Mouse (Mus musculus) urinary bladder, postnatal 25 days (tissue): ENCODE measurements around the gene Car5a.

Source experiments
- DNase-seq: peaks from one replicate; pipeline ENCODE4 v3.0.0; 2022; ENCODE audit warnings: low spot score

Gene Car5a

DNA sequence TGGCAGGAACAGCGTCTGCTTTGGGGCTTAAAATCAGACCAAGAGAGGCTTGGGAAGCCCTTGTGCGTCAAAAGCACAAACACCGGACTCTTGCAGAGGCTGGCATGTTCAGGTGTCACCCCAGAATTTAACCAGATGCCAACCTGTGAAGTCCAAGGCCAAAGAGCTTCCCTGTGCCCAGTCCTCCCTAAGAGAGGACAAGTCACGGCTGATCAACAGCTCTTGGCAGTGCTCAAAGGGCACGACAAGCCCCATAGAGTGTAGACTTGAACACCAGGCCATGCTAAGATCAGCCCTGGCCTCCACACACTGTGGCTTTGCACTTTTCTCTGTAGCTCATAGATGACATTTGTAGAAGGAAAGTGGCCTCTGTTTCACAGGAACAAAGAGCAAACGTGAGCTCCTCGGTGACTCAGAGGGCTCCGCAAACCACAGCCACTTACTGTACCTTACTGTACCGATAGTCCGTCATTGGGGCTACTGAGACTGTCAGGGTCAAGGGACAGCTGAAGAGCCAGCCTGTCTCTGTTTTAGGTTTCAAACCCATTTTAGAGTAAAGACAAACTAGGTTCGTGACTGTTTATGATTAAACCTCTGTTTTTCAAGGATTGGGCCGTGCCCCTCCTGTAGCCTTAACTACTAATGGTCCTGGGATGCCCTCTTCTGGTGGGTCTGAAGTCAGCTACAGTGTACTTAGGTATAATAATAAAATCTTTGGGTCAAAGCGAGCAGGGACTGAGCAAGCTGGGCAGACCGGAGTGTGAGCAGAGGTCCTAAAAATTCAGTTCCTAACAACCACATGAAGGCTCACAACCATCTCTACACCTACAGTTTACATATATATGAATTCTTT, 11.8 kb downstream of the Car5a start:
- DNase-seq: no peak

DNA sequence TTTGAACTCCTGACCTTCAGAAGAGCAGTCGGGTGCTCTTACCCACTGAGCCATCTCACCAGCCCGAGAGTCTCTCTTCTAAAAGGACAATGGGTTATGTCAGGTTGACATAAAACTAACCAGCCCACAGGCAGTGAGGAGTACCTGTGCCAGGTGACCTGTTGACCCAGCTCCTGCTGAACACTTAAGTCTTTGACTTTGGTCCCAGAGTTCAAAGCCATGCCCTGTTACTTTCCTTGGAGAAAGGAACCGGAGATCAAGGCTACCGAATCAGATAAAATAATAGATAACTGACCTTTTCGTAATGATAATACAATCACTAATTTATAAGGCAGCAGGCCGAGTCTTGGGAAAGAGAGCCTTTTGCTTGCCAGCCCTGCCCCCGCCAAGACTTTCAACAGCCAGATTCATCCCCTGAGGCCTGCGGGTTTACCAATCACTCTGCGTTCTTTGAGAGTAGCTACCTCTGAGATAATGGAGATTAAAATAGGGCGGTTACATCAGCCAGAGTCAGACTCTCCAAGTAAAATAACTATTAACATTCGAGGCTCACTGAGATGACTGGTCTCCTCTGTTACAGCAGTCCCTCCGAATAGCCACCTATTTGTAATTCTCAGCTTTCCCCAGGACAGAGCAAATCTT, 12.6 kb downstream of the Car5a start:
- DNase-seq: no peak

DNA sequence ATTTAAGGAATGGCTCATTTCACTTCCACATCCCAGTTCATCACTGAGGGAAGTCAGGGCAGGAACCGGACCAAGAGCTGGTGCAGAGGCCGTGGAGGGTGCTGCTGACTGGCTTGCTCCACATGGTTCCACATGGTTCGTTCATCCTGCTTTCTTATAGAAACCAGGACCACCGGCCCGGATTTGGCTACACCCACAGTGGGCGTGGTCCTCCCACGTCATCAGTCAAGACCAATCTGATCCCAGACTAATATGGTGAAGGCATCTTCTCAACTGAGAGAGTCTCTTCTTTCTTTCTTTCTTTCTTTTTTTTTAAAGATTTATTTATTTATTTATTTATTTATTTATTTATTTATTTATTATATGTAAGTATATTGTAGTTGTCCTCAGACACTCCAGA, 13.1 kb downstream of the Car5a start:
- no peak for DNase-seq

DNA sequence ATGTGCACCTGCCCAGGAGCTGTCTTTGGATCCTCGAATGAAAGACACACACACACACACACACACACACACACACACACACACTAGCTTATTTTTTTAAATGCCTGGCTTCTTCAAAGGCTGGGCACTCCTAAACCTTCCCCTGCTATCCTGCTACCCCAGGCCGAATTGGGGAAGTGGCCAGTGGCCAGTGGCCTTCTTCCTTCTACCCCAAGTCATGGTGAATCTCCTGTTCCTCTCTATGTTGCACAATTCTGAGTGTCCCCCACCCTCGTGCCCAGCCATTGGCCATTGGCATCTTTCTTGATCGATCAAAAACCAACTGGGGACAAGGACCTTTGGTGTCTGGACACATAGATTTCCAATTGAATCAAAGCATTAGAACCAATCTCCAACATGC, 14.7 kb downstream of the Car5a start:
- DNase-seq: no peak

DNA sequence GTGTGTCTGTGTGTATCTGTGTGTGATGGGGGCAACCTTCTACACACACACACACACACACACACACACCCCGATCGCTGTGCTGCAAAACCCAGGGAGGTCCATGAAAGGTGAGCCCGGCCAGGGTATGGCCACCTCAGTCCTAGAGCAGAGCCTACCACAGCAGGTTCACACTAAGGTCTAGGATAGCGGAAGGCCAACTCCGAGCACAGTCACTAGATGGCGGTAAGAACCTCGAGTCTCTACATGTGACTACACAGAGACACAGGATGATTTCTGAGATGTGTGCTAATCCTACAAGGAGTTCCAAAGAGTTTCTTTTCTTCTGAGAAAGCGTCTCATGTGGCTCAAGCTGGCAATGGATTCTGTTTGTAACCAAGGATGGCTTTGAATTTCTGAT, 17.4 kb downstream of the Car5a start:
- DNase-seq: peak; percentile 41

DNA sequence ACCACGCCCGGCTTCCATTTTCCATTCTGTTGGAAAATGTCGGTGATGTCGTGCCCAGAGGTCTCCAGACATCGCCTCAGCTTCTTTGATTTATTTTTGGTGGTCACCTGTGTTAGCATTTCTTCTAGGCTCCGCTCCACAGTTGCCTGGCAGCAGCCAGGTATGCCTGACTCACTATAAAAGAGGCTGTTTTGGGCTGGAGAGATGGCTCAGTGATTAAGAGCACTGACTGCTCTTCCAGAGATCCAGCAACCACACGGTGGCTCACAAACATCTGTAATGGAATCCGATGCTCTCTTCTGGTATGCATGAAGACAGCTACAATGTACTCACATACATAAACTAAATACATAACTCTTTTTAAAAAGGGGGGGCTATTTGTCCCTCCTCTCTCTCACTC, 18.4 kb downstream of the Car5a start:
- DNase-seq: no peak

DNA sequence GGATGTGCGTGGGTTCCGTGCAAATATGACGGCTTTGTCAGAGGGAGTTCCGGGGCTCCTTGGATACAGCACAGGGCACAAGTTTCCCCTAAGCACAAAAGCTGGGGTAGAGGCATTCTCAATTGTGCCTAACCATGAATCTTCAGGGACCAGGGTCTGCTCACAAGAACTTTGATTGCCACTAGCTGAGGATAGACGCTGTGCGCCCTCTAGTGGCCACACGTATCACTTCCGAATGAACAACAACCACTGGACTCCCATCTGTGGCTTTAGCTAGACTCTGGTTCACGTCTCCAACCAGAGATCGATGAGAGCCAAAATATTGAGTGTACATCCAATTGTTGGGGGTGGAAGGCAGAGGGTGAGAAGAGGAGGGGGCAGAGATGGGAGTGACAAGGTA, 19.1 kb downstream of the Car5a start:
- peak; percentile 76 for DNase-seq

DNA sequence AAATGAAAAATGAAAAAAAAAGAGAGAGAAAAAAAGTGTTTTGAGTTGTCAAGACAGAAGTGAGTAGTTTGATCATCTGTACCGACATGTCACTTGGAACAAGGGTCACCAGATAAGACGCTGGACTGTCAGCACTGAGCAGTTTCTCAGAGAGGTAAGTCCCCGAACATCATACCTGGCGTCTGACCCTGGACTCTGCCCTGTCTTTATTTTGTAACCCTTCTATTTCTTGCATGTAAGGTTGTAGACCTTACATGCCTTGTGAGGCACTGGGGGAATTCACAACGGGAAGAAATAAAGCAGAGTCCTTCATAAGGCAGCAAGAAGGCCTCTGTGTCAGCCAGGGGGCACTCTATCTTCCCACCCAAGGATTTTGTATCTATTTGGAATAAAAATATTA, 20.0 kb downstream of the Car5a start:
- no peak for DNase-seq

DNA sequence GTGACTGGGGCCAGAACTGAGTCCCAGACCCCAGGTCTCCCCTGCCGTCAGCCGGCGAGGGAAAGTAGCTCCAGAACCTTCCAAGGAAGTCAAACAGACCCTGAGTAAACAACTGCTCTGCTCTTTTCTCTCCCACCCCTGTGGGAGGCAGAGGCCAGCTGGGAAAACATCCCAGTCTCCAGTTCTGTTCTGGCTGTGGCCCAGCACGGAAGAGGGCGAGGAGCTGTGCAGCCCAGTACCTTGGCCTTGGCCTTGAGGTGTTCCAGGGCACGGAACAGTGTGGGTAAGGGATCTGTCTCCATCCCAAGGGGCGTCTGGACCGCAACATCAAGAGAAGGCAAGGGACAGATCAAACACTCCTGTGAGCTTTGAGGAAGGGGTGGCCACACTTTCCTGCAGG, 22.6 kb downstream of the Car5a start:
- DNase-seq: no peak

DNA sequence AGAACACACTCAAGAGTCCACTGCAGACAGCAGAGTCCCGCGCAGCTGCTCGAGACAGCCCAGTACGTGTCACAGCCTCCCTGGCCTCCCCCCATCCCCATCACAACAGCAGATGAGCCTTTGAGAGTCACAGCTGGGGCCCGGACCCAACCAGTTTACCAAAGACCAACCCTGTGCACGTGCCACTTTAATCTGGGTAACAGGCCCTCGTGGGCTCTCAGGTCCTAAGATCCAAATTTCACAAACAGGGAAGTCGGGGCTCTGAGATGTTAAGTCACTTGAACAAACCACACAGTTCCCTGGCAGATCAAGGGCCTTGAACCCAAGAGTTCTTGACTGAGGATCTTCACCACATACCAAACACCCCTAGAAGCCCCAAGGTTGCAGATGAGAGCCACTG, 23.1 kb downstream of the Car5a start:
- no peak for DNase-seq

DNA sequence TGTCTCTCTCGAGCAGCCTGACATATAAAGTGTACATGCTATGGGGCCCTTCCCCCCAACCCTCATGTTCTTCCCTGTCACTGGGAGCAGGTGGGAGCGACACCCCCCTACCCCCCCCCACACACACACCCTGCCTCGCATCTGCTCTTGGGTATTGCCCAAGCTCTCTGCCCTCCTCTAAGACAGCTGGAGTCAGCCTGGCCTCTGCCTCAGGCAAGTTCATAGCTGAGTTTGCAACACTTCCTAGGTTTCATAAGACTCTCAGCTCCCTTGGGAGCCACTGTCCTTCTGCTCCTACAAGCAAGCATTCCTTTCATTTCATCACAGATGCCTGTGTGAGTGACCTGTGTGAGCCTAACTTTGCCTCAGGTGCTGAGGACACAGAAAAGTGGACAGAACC, 25.0 kb downstream of the Car5a start:
- no peak for DNase-seq

DNA sequence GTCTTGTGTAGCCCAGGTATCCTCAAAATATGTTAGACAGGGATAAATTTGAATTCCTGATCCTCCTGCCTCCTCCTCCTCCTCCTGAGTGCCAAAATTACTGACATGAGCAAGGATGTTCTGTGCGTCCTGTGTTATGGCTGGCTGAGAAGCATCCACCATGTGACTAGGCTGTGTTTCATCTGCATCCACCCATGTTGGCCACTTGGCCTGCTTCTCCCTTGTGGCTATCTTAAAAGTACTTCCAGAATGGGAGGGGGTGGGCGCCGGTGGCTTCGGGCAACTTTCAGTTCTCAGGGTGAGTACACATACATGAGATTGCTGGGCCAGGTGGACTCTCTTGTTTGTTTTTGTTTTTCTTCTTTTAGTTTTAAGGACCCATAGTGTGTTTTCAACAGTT, 25.5 kb downstream of the Car5a start:
- DNase-seq: no peak

DNA sequence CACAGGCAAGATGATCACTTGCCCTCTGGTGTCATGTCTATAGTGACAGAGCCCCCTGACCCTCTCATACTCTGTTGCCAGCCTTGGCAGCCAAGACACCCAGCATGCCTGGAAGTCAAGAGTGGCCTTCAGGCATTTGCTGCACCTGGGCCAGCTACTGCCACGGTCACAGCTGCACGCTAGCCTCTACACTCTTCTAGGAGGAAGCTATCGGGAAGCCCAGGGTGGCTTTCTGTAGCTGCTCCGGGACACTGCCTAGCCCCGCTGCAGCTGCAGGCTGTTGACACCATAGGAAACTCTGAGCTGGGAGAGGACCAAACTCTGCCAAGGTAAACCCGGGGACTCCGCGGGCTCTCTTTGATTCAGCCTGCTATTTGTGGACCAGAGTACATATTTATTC, 31.3 kb downstream of the Car5a start:
- DNase-seq: no peak

DNA sequence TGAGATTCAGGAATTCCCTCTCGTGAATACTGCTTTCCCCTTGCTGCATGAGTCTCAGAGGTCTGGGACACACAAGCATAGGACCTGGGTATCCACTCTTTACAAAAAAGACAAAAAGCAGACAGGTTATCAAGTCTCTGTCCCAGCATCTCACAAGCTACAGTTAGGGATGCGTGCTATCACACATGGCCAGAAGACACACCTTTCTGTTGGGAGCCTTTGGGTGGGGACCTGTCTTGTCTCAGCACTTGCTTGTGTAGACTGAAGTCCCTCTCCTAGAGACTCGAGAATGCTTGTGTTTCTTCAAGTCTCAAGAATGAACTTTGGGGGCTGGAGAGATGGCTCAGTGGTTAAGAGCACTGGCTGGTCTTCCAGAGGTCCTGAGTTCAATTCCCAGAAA, 31.9 kb downstream of the Car5a start:
- no peak for DNase-seq

DNA sequence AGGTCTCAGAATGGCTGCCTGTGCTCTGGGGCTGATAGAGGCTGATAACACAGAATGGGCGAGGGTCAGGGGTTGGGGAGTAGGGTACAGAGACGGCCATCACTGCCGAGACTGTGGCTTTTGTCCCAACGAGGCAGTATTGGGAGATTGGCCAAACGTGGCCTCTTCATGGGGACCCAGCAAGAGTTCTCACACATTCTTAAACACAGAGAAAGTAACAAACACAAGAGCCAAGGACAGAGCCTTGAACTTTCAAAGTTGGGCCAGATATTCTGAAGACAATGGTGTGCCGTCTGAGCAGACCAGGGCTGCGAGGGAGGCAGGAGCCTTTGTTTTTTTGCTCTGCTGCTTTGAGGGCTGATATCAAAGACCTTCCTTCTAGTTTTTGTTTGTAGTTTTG, 32.7 kb downstream of the Car5a start:
- no peak for DNase-seq

DNA sequence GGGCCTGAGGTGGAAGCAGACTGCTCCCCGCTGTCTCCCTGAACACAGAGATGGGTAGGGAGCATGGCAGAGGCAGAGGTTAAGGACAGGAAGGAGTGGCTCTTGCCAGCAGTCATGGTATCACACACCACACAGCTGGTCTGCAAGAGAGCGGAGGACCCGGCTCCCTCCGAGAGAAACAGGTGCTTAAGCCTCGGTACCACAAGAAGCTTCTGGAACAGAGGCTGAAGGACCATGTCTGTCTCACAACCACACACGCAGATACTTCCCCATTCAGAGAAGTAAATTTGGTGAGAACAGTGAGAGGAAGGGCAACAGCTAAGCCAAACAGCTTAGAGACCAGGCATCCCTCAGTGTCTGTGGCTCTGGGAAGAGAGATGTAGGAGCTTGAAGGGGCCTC, 33.3 kb downstream of the Car5a start:
- no peak for DNase-seq

DNA sequence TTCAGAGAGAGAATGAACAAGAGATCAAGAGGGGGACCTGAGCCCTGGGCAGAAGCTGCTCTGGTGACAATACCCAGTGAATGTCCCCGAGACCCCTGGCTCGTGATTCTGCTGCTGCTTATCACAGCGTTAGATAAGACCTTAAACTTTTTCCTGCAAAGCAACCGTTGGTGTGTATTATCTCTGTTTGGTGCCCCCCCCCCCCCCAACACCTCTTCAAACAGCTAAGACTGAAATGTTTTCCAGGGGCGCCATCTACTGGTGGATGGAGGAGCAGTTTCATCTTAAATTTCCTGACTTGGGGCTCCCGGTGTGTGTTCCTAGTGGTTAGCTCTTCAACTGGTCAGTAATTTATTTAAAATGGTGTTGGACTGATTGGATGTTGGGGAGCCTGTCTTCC, 35.0 kb downstream of the Car5a start:
- DNase-seq: peak; percentile 75

DNA sequence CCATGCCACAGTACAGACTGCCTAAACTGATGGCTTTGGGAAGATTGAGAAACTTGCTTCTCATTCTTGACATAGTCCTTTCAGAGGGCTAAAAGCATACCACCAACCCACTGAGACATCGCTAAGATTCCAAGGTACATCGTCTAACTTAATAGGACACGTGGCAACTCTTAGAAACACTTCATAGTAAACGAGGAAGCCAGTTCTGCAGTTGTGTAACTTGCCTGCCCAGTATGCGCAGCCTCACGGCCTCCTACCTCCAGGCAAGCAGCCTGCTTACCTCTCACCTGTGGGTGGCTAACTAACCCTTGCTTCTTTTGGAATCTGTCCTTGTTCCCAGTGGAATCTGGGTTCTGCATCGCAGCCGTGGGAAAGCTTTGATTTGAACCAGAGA, 35.6 kb downstream of the Car5a start:
- no peak for DNase-seq

DNA sequence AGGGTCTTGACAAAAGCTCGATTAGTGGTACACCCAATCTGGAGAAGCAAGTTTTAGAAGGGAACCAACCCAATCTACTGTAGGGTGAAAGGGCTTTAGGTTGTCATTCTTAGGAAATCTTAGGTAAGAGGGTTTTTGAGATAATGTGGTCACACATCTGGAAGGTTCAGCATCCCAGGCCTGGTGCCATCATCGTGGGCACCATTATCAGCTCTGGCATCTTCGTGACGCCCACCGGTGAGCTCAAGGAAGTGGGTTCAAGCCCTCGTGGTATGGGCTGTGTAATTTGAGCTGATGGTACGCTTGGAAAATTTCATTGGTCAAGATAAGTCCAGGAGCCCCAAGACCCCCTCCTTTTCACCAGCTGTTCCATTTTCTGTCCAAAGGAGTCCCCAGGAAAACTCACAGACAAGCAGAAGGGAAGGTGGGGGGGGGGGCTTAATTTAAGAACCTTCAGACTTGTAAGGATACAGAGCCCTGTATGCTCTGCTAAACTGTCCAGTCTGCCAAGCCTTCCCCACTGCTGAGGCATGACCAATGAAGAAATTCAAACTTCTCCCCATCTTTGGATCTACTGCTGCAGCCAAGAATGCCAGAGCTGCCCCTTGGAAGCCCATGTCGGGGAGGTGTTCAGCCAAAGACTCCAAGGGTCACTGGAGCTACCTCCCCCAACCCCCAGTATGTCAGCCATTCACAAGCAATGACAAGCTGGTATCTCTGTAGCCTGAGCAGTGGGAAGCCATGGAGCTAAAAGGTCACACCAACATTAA, 36.1 kb downstream of the Car5a start:
- DNase-seq: no peak

DNA sequence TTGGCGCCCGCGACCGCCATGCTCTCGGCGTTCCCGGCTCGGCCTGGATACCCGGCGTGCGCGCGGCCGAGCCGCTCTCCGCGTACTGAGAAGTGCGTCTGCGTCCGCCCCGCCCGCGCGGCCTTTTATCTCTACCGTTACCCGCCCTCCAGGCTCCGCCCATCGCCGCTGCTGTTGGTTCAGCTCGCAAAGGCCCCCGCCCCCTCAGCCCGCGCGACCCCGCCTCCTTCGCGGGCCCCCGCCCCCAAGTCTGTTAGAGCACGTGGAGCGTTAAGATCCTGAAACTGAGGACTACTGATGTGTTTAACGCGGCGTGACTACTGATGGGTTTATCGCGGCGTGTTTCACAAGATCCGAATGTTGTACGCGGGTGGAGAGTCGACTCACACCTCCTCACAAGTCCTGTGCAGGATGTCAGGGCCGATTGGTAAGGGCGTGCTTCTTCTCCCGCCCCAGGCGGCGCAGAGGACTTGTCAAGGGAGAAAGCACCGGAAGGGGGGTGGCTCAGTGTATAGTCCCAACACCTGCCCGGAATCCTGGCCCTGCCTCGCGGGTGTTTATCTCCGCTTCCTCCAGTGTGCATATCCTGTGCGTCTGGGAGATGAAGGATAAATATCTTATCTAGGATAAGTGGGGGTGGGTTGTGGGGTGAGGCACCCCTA, 37.0 kb downstream of the Car5a start, which contains the start of gene Slc7a5:
Gene Slc7a5 (minus strand): TSS at position 108 of the 662 bp plus-strand sequence.
- peak; percentile 99 for DNase-seq

DNA sequence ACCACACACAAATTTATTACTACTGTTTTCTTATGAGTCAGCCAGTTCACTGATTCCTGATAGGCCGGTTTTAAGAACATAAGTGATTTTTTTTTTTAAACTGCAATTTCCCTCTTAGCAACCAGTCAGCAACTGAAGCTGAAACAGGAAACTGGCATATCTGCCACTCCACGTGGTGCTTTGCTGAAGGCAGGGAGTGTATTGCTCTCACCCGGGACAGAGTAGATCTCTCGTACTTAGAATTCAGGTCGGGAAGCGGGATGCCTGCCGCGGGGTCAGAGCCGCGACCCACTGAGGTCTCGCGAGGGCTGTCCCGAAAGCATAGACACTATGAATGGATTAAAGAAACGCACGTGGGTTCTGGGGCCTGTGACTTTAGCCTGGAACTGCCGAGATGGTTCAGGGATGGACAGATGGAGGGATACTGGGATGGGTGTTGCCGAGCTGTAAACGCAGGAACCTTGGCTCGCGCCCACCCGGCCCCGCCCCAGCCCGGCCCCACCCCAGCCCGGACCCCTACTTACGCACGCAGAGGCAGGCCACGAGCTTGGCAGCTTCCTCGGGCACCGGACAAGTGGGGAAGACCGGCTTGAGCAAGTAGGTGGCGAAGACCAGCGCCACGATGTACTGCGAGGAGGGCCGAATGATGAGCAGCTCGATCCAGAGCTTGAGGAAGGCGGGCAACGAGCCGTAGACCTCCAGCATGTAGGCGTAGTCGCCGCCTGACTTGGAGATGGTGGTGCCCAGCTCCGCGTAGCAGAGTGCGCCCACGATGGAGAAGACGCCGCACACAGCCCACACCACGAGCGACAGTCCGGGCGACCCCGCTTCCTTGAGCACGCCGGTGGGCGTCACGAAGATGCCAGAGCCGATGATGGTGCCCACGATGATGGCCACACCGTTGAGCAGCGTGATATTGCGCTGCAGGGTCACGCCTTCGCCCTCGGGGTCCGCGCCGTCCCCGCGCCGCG, 37.9 kb downstream of the Car5a start:
- peak; percentile 23 for DNase-seq
